5 mouse cellular contexts compared by ENCODE assay signal in genomic region chr7:105954540-105954939, GRCm38 (mm10). TPM values are rescaled to one million over a fixed set of nuclear protein-coding genes. Genes with fewer than 3 reads are reported as not detected.
"Had no signal": no experiment of that assay in that cellular context is flagged by ENCODE, and none has a peak within 500 bp of the region (broad histone marks: within the 10 kb centered on the region; RNA-seq: fewer than 3 reads in every experiment).

No protein-coding gene starts in this region.

RNA-seq across cellular contexts. Expression of gene Gm4070, which starts 0.8 kb away (rescaled TPM):
- total RNA-seq: left cerebral cortex, postnatal 14 days had no signal
- polyA plus RNA-seq: heart, embryonic 10.5 days; heart, embryonic 12.5 days; hindbrain, embryonic 16.5 days; limb, embryonic 10.5 days had no signal
